Mouse (Mus musculus) thymus, postnatal 0 days (tissue): ENCODE measurements around the gene Adam1a. TPM values are rescaled to one million over a fixed set of nuclear protein-coding genes. Genes with fewer than 3 reads are reported as not detected.

ENCODE experiments used
- DNase-seq: peaks from one replicate; pipeline ENCODE4 v3.0.0-alpha.2; 2015; ENCODE audit warnings: low spot score
- polyA plus RNA-seq: library from polyadenylated mRNA; unstranded; fragments of >200 nt; fragmentation: Nextera tagmentation; extraction: Ambion mirVana; gene quantifications from 2 replicates; pipeline ENCODE4 v1.2.1, GENCODE M21; 2015

Adam1a gene
- polyA plus RNA-seq, result 0.64 and 0.66 TPM in 2 replicates

DNA sequence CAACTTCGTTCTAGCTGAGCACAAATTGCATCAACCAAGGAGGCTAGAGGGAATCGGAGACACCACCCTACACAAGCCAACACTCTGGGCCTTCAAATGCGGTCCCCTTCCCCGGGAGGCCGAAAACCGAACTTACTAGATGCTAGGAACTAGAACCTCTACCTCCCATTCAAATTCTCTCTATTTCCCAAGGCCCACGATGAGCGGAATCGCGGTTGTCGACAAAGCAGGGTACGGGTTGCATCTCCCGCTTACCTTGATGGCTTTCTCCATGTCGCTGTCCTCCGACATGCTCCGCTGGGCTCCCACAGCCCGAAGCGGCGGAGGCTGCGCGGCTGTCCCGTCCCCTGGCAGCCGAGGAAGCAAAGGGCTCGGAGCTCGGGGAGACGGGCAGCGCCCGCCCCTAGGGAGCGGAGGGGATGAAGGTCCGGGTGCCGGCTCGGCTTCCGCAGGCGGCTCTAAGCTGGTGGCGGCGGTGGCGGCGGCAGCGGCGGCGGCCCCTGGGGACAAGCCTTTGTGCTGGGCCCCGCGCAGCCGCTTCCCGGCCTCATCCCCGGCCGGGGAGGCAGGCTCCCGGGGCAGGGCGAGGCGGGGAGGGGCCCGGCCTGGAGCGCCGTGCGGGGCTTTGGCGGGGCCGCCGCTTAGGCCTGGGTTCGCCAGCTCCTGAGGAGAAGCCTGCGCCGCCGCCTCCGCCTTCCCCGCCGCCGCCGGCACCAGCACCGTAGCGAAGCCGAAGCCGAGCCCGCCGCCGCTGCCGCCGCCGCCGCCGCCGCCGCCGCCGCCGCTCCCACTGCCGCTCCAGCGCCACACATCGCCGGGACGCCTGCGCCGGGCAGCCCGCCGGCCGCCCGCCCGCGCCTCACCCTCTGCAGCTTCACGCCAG lies at the start of gene Adam1a, which contains the start of gene Gm42878:
Adam1a (minus strand) TSS at position 573 of the 883 bp plus-strand sequence.
Gm42878 (minus strand) TSS at position 573 of the 883 bp plus-strand sequence.
- DNase-seq, result peak; percentile 50

DNA sequence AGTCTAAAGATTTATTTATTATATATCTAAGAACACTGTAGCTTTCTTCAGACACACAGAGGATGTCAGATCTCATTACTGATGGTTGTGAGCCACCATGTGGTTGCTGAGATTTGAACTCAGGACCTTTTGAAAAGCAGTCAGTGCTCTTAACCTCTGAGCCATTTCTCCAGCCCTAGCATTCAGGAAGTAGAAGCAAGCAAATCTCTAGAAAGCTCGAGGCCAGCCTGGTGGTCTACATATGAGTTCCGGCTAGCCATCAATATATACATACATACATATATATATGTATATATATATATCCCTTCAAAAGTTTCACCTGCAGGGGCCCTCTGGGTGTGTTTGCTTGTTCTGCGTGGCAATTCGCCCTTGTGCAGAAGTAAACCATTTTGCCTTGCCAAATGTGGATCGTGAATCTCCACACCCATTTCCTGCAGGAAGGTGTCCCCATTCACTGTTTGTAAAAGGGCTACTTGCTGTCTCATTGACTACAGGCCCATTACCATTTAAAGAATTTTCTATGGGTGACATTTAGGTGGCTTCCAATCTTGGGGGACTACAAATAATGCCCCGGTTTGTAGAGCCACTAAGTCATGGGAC lies 49.5 kb upstream of the Adam1a start:
- no peak for DNase-seq

DNA sequence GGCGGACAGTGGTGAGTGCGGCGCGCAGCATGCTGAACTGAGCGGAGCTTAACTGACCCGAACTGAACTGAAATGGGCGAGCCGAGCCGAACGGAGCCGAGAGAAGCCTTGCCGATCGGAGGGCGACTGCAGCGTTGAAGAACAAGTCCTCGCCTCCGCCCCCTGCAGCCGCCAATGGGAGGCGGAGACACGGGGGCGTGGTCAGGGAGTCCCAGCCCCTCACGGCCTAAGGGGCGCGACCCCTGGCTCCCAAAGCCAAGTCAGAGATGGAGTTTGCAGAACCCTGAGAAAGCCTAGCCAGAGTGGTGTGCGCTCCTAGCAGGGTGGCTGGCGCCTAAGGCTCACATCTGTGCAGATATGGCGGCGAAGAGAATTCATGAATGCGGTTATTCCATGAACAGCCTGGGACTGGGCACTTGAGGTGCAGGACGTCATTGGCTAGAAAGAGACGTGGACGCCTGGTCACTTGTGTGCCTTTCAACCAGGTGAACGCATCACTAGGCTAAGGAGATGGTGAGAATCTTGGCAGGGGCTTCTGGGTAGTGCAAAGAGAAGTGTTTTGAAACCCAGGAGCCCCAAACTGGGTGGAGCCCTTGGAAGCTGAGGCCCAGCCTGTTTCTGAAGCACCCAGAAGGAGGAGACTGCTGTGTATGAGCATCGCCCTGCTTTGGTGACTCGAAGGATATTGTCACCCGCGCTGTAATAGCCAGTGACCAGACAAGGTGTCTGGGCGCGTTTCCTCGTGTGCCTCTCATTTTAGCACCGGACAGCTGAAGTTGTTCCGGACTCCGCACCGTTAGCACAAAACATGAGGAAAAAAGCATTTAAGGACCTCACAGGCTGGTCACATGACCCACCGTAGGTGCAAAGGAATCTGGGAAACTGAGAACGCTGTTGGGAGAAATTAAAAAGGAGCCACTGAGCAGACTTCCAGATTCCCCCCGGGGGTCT lies 48.4 kb upstream of the Adam1a start, which contains the start of gene Aldh2:
Aldh2 (minus strand) TSS at position 374 of the 951 bp plus-strand sequence.
- DNase-seq, result peak; percentile 89

DNA sequence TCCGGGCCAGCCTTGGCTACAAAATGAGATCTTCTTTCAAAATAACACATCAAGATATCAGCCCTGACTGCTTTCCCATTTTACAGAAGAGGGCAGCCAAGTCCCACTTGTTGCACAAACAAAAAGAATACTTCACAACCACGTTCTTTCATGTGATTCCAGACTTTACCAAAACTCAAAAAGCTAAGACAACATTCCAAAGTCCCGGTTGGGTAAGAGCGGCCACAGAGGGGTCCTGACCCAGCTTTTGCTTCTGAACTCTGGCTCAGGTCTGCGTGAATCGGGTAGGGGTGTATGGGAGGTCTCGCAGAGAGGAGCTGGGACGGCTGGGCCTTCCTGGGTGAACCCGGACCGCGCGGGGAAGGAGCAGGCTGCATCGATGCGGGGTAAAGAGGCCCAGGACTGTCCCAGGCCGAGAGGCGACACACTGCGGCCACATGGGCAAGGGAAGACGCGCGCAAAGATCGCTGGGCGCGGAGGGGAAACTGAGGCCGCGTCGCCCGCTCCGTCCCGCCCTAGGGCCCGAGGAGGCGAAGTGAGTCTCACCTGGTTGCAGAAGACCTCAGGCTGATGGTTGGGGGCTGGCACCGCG lies 47.6 kb upstream of the Adam1a start:
- no peak for DNase-seq

- DNase-seq, result no peak
Measured at GRCm38 (mm10) chr5:121592064-121592815, 47.0 kb upstream of the Adam1a start.

DNA sequence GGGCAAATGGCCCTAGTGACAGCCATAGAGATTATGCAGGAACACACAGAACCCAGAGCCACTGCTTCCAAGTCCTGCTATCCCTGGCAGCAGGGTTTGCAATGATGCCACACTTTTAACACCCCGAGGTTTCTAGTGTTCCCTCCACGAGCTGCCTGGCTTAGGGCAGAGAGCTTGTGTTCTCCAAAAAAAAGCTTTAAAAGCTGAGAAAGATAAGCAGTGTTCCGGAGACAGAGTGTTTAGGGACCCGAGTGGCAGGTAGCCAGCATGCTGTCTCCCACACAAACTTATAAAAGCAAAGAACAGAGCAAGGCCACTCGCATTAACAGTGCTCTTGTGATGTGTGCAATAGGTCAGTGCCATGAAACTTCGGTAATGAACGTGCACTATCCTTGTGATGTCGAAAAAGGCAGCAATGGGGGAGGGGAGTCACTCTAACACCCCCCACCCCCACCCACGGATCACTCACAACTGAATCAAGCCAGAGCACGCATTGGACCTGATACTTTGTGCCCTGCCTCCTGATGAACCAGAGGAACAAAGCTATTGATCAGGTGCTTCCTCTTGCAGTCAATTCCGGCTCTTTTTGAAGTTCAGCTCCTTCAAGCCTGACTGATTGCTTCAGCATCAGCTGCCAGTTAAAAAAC lies 46.3 kb upstream of the Adam1a start:
- no peak for DNase-seq

GRCm38 (mm10) chr5:121589928-121590327 lies 44.6 kb upstream of the Adam1a start:
- no peak for DNase-seq

DNA sequence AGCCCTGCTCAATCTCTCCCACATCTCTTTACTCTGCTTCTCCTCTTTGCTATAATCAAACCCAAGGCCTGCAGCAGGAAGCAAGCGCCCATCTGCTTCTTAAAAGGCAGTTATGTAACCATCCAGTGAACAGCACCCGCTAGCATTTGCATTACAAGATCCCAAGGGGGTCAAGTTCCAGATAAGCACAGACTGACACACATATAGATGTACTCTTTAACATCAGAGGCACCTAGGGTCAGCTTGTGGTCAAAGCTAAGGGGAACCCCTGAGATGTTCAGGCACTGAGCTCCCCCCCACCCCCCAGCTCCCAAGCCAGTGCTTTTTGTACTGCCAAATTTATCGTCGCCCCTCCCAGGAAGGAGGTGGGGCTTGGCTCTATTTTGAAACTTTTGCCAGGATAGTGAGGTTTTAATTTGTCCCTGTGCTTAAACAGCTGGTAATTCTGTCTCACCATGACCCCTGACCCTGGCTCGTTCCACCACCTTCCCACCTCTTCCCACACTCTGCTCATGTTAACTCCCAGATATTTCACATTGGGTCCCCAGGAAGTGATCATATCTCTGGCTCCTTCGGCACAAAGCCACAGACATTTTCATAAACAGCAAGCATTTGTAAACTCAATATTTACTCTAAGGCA lies 41.2 kb upstream of the Adam1a start:
- DNase-seq, result peak; percentile 52

- DNase-seq, result no peak
Measured at GRCm38 (mm10) chr5:121585699-121586098, 40.4 kb upstream of the Adam1a start.

DNA sequence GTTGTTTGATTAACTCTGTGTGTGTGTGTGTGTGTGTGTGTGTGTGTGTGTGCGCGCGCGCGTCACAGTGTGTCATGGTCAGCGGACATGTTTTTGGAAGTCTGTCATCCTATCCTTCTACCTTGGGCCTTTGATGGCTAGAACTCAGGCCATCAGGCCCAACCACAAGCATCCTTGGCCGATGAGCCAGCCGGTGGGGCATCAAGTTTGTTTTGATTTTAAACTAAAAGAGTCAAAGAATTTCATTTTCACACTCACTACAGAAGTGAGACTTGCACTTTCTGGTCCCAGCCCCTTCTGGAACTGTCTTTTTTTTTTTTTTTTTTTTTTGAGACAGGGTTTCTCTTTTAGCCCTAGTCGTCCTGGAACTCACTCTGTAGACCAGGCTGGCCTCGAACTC lies 39.7 kb upstream of the Adam1a start:
- no peak for DNase-seq

- peak; percentile 18 for DNase-seq
Measured at GRCm38 (mm10) chr5:121583765-121584501, 38.7 kb upstream of the Adam1a start.

GRCm38 (mm10) chr5:121581945-121582344 lies 36.7 kb upstream of the Adam1a start:
- DNase-seq, result no peak

- no peak for DNase-seq
Measured at GRCm38 (mm10) chr5:121576927-121577488, 31.7 kb upstream of the Adam1a start.

- DNase-seq, result no peak
Measured at GRCm38 (mm10) chr5:121575867-121576266, 30.6 kb upstream of the Adam1a start.

- peak; percentile 68 for DNase-seq
Measured at GRCm38 (mm10) chr5:121574145-121574544, 28.9 kb upstream of the Adam1a start.

DNA sequence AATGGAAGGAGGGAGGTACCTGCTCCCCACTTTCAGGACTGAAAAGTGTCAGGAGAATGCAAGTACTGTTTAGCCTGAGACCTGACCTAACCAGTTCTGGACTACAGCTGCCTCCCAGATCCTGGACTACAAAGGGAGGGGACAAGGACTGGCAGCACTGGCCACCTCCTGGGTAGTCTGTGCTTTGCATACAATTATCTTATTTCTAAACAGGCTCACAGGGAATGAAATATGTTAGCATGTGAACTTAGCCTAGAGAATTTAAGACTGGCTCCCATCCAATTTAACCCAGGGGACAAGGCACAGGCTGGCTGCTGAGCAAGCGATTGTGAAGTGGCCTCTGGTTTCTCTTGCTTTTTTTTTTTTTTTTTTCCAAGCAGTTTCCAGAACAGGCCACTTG lies 25.5 kb upstream of the Adam1a start:
- no peak for DNase-seq

- no peak for DNase-seq
Measured at GRCm38 (mm10) chr5:121569881-121570420, 24.7 kb upstream of the Adam1a start.
